Mouse (Mus musculus) intestine, postnatal 0 days (tissue): ENCODE measurements around the gene Fat4. TPM values are rescaled to one million over a fixed set of nuclear protein-coding genes. Genes with fewer than 3 reads are reported as not detected.

Source experiments
- ATAC-seq: fragments of 200-750 bp; cut with Nextera tagmentation; 2 replicates; pipeline ENCODE4 v1.8.0; 2017; ENCODE audit warnings: mild to moderate bottlenecking, moderate TSS enrichment, moderate library complexity
- H3K27ac ChIP-seq: fragments of 300-500 bp; sonication (generic); 2 replicates; pipeline ENCODE4 v1.5.1; 2014; ENCODE audit warnings: mild to moderate bottlenecking, low read depth, low read length, moderate library complexity
- H3K27me3 ChIP-seq: fragments of 300-500 bp; sonication (generic); replicated peaks from 2 replicates; pipeline ENCODE4 v1.6.1; 2014; ENCODE audit warnings: low read length, mixed read lengths; ENCODE audit not compliant: control insufficient read depth, insufficient read depth
- H3K36me3 ChIP-seq: fragments of 300-500 bp; sonication (generic); 2 replicates; pipeline ENCODE4 v1.6.1; 2014; ENCODE audit warnings: mild to moderate bottlenecking, moderate library complexity; ENCODE audit not compliant: control insufficient read depth, insufficient read depth
- H3K4me1 ChIP-seq: fragments of 300-500 bp; sonication (generic); replicated peaks from 2 replicates; pipeline ENCODE4 v1.6.1; 2014; ENCODE audit warnings: antibody characterized with exemption, low read length, mixed read lengths; ENCODE audit not compliant: control insufficient read depth, insufficient read depth
- H3K4me2 ChIP-seq: fragments of 300-500 bp; sonication (generic); replicated peaks from 2 replicates; pipeline ENCODE4 v1.6.1; 2014; ENCODE audit warnings: low read depth, mild to moderate bottlenecking, moderate library complexity
- H3K4me3 ChIP-seq: fragments of 300-500 bp; sonication (generic); 2 replicates; pipeline ENCODE4 v1.5.1; 2014; ENCODE audit warnings: low read depth, low read length
- H3K9ac ChIP-seq: fragments of 300-500 bp; sonication (generic); 2 replicates; pipeline ENCODE4 v1.6.1; 2014; ENCODE audit warnings: mild to moderate bottlenecking, low read depth, low read length
- H3K9me3 ChIP-seq: fragments of 300-500 bp; sonication (generic); 2 replicates; pipeline ENCODE4 v1.6.1; 2016; ENCODE audit warnings: mixed run types; ENCODE audit not compliant: control insufficient read depth
- CTCF ChIP-seq: sonication (generic); IDR thresholded peaks from 2 replicates; pipeline ENCODE4 v1.5.1; 2016; ENCODE audit warnings: low read depth, mild to moderate bottlenecking, control low read depth, antibody characterized with exemption, moderate library complexity
- WGBS: fragments of 180-500 bp; shearing (Covaris S2); extraction: QIAGEN DNeasy Blood & Tissue Kit; methylation state at CpG from one replicate; pipeline ENCODE4 v1.1.7; 2014; 5-methylcytosine and 5-hydroxymethylcytosine counted together
- polyA plus RNA-seq: library from polyadenylated mRNA; unstranded; fragments of >200 nt; fragmentation: Nextera tagmentation; extraction: Ambion mirVana; gene quantifications from 2 replicates; pipeline ENCODE4 v1.2.1, GENCODE M21; 2015

Gene Fat4
- polyA plus RNA-seq, 1 experiment from 2014 or later: 2.8 TPM

DNA sequence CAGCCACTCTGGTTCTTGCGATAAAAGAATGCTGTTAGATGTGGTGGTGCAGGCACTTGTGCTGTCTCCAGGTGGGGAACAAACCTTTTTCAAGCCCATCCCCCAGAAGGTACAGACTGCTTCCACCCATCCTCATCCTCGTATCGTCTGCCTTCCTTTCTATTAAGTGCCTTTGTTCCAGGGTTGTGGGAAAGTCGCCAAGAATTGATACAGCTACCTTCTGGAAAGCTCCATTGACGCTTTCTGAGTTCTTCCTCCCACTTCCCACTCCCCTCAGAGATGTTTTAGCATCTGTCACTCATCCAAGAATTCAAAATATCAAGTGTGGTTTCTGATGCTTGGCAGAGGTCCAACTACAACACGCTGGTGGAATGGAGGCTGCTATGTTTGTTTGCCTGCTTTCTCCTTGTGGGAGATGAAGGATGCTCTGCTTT lies 6.1 kb downstream of the Fat4 start:
- no peak for ATAC-seq
- Histone ChIP-seq H3K4me2 (peak overlapping the region; percentile 51), H3K4me3 (peak overlapping the region; percentile 20), H3K4me1 (no peaks in the 10 kb centered on the region), H3K27ac (no peak overlapping the region), H3K27me3 (peaks cover 9% of the 10 kb centered on the region; the same call in 1 of the 2 replicates), H3K9me3 (no peaks in the 10 kb centered on the region), H3K36me3 (no peaks in the 10 kb centered on the region), H3K9ac (no peak overlapping the region)
- WGBS: 36% methylated on average over 6 of the region's 6 CpGs
- TF ChIP-seq CTCF: no peak

DNA sequence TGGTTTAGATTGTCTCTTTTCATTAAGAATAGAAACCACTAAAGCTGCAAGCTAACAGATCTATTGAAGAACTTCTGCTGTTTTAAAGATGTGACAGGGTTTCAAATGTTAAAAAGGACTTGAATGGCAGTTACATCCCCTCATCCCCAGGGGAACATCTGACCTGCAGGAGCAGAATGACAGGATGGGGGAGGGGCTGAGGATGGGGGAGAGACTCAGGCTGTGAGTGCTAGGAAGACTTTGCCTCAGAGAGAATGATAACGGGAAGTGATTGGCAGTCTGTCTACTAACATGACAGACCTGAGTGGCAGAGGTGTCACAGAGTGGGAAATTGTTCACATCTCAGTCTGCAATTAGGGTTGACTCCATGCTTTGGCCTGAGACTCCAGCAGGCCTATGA lies 14.1 kb downstream of the Fat4 start:
- no peak overlapping the region for H3K27ac ChIP-seq
- H3K36me3 ChIP-seq: no peaks in the 10 kb centered on the region
- H3K4me3 ChIP-seq: no peak overlapping the region
- no peaks in the 10 kb centered on the region for H3K27me3 ChIP-seq
- 46% methylated on average over 1 of the region's 1 CpGs for WGBS
- no peak for TF ChIP-seq CTCF
- H3K4me2 ChIP-seq: no peak overlapping the region
- no peak overlapping the region for H3K9ac ChIP-seq
- no peak for ATAC-seq
- no peaks in the 10 kb centered on the region for H3K9me3 ChIP-seq
- H3K4me1 ChIP-seq: no peaks in the 10 kb centered on the region

DNA sequence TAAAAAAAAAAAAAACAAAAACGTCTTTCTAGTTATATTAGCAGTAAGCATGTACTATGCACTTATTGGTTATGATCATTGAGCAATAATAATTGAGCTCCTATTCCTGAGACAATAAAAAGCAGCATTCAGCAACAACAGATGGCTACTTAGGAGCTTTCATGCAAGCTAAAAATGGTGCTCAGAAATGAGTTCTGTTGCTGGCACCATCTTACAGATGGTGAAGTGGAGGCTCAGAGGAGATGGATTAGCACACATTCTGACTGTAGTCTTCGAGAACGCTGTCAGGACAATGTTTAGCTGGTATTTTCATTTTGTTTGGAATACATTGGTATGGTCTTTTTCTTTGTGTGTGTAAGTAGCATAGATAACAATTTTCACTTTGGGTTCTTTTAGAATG lies 20.1 kb downstream of the Fat4 start:
- no peak for TF ChIP-seq CTCF
- Histone ChIP-seq H3K4me2 (no peak overlapping the region), H3K4me3 (no peak overlapping the region), H3K27me3 (no peaks in the 10 kb centered on the region), H3K9ac (no peak overlapping the region), H3K27ac (no peak overlapping the region), H3K9me3 (no peaks in the 10 kb centered on the region), H3K36me3 (no peaks in the 10 kb centered on the region), H3K4me1 (0 out of 2 replicates have a peak, but pooled peaks cover 2% of the 10 kb centered on the region)
- 64% methylated on average over 3 of the region's 3 CpGs for WGBS
- ATAC-seq: no peak

DNA sequence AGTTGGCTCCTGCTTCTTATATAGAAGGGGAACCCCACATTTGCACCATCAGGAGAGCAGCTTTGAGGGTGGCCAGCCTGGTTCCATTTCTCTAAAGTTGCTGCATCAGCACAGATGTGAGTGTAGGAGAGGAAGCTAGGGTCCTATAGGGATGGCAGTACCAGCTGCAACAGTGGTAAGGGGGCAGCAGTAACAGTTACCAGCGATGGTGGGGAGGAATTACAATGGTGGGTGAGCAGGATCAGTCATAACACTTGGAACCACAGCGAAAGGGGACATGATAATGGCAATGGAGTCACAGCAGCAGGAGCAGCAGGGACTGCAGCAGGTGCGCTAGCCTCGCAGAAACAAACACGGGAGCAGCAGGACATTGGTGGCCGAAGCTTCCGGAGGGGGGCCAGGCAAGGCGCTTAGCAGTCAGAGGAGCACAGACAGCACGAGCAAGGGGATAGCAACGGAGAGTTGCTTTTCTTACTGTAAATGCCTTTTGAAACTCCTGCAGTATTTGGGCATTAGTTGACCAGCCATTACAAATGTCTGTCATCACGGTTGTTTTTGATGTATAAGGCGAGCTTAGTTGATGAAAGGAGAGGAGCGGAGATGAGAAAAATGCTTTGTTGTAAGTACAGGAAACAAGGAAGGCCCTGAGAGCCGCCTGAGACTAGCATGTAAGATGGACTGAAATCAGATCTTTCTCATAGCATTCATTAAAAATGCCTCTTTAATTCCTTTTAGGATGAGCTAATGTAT lies 21.1 kb downstream of the Fat4 start:
- no peak overlapping the region for H3K4me3 ChIP-seq
- H3K27ac ChIP-seq: no peak overlapping the region
- no peaks in the 10 kb centered on the region for H3K27me3 ChIP-seq
- 47% methylated on average over 14 of the region's 14 CpGs for WGBS
- 0 out of 2 replicates have a peak, but pooled peaks cover 2% of the 10 kb centered on the region for H3K4me1 ChIP-seq
- 0 out of 2 replicates have a peak overlapping the region, but pooled peaks have one; percentile 13 for H3K4me2 ChIP-seq
- ATAC-seq: no peak
- no peaks in the 10 kb centered on the region for H3K36me3 ChIP-seq
- no peak for TF ChIP-seq CTCF
- no peaks in the 10 kb centered on the region for H3K9me3 ChIP-seq
- no peak overlapping the region for H3K9ac ChIP-seq

DNA sequence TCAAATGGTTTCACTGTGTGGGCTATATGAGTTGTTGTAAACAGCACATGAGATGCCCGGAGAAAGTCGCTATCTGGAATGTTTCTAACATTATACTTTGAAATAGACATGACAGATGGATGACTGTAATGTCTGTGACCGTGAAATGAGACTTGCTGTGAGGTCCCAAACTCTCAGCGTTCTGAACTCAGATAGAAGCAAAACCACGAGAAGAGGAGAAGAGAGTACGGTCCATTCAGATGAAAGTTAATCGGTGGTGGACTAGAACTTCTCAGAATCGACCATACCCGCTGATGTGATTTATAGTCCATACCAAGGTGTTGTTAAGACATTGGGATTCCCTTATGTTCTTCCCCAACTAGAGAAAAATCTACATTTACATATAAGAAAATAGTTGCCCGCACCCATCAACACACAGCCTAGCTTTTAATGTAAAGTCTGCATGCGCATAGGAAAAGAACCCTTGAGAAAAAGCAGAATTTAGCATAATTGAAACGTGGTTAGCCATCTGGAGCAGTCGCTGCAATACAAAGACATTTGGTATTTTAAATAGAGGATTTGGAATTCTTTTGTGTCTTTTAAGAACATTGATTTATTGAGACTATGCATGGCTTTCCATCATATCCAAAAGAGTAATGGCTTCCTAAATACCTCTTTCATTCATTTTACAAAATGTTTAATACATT lies 21.8 kb downstream of the Fat4 start:
- Histone ChIP-seq H3K9me3 (no peaks in the 10 kb centered on the region), H3K9ac (no peak overlapping the region), H3K36me3 (no peaks in the 10 kb centered on the region), H3K27me3 (no peaks in the 10 kb centered on the region), H3K4me3 (no peak overlapping the region), H3K4me2 (no peak overlapping the region), H3K4me1 (0 out of 2 replicates have a peak, but pooled peaks cover 2% of the 10 kb centered on the region), H3K27ac (no peak overlapping the region)
- no peak for ATAC-seq
- 69% methylated on average over 13 of the region's 13 CpGs for WGBS
- TF ChIP-seq CTCF: no peak

DNA sequence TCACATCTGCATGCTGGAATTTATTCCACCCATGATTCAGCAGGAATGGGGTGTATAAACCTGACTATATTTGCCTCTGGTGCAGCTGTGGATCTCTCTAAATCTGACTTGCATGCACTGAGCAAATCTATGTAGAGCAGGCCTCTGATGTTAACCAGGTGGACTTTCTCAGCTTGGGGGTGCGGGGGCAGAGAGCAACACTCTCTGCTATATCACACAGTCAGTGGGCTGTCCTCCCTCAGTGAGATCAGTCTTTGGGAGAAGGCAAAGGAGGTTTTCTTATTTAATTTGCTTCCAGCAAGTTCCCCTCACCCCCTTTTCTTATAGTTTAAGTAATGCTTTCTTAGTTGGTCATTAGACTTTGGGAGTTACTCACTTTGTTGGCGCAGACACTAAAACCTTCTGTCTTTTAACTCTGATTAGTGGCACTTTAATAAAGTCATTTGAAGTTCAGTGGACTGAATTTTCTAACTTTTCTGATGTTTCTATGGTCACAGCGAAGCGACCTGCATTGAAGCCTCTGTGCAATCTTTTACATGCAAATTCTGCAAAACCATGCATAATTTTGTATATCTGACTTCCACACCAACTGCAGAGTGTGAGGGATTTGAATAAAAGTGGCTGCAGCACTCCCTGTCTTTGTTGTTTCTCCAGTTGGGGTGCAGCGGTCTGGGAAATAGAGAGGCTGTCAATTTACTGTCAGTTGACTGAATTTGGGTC lies 26.2 kb downstream of the Fat4 start:
- H3K27me3 ChIP-seq: no peaks in the 10 kb centered on the region
- no peak overlapping the region for H3K4me2 ChIP-seq
- ATAC-seq: no peak
- H3K4me3 ChIP-seq: no peak overlapping the region
- TF ChIP-seq CTCF: no peak
- H3K27ac ChIP-seq: no peak overlapping the region
- no peak overlapping the region for H3K9ac ChIP-seq
- H3K36me3 ChIP-seq: no peaks in the 10 kb centered on the region
- H3K4me1 ChIP-seq: 0 out of 2 replicates have a peak, but pooled peaks cover under 1% of the 10 kb centered on the region
- H3K9me3 ChIP-seq: no peaks in the 10 kb centered on the region
- 74% methylated on average over 5 of the region's 5 CpGs for WGBS
